Mouse (Mus musculus): ENCODE data around the gene Cpox. TPM values are rescaled to one million over a fixed set of nuclear protein-coding genes. Genes with fewer than 3 reads are reported as not detected.

Cpox gene
- polyA plus RNA-seq, 1 experiment from 2014 or later = 40.9 TPM

- peak; percentile 57; the same call in 1 of the 2 replicates for ATAC-seq (replicated peaks; ENCODE audit: low FRiP score, low read depth)
- Histone ChIP-seq H3K9ac (ENCODE audit: low read depth, low read length) (no peak overlapping the region), H3K9me3 (replicated peaks; ENCODE audit: low read length) (no peaks in the 10 kb centered on the region), H3K4me3 (replicated peaks; ENCODE audit: low read depth, low read length) (no peak overlapping the region), H3K4me1 (replicated peaks; ENCODE audit: insufficient read depth, low read length) (no peaks in the 10 kb centered on the region), H3K4me2 (ENCODE audit: low read length) (no peak overlapping the region), H3K27me3 (ENCODE audit: insufficient read depth, low read length) (no peaks in the 10 kb centered on the region), H3K27ac (no peak overlapping the region), H3K36me3 (ENCODE audit: insufficient read depth, low read length) (peaks cover 22% of the 10 kb centered on the region; the same call in 1 of the 2 replicates)
- WGBS = 86% methylated on average over 13 of the region's 13 CpGs
- no peak for DNase-seq (ENCODE audit: low spot score)
- no peak for TF ChIP-seq CTCF (IDR thresholded peaks at IDR 0.05; ENCODE audit: low read depth)
These were observed 5.2 kb downstream of the Cpox start for GRCm38 (mm10) chr16:58675256-58675655.

GRCm38 (mm10) chr16:58676156-58676555 lies 6.1 kb downstream of the Cpox start:
- no peaks in the 10 kb centered on the region for H3K4me1 ChIP-seq (replicated peaks; ENCODE audit: insufficient read depth, low read length)
- H3K27ac ChIP-seq = no peak overlapping the region
- ATAC-seq (replicated peaks; ENCODE audit: low FRiP score, low read depth) = no peak
- 77% methylated on average over 7 of the region's 7 CpGs for WGBS
- TF ChIP-seq CTCF (IDR thresholded peaks at IDR 0.05; ENCODE audit: low read depth) = no peak
- H3K4me2 ChIP-seq (ENCODE audit: low read length) = no peak overlapping the region
- H3K9ac ChIP-seq (ENCODE audit: low read depth, low read length) = no peak overlapping the region
- peaks cover 22% of the 10 kb centered on the region; the same call in 1 of the 2 replicates for H3K36me3 ChIP-seq (ENCODE audit: insufficient read depth, low read length)
- no peak for DNase-seq (ENCODE audit: low spot score)
- H3K4me3 ChIP-seq (replicated peaks; ENCODE audit: low read depth, low read length) = no peak overlapping the region
- H3K27me3 ChIP-seq (ENCODE audit: insufficient read depth, low read length) = no peaks in the 10 kb centered on the region
- no peaks in the 10 kb centered on the region for H3K9me3 ChIP-seq (replicated peaks; ENCODE audit: low read length)

- no peak for ATAC-seq (replicated peaks; ENCODE audit: low FRiP score, low read depth)
- TF ChIP-seq CTCF (IDR thresholded peaks at IDR 0.05; ENCODE audit: low read depth) = no peak
- peaks cover 22% of the 10 kb centered on the region; the same call in 1 of the 2 replicates for H3K36me3 ChIP-seq (ENCODE audit: insufficient read depth, low read length)
- no peak overlapping the region for H3K4me2 ChIP-seq (ENCODE audit: low read length)
- H3K9me3 ChIP-seq (replicated peaks; ENCODE audit: low read length) = no peaks in the 10 kb centered on the region
- 0 out of 2 replicates have a peak overlapping the region, but pooled peaks have one; percentile 8 for H3K9ac ChIP-seq (ENCODE audit: low read depth, low read length)
- no peaks in the 10 kb centered on the region for H3K4me1 ChIP-seq (replicated peaks; ENCODE audit: insufficient read depth, low read length)
- H3K4me3 ChIP-seq (replicated peaks; ENCODE audit: low read depth, low read length) = no peak overlapping the region
- WGBS = 87% methylated on average over 3 of the region's 3 CpGs
- H3K27me3 ChIP-seq (ENCODE audit: insufficient read depth, low read length) = no peaks in the 10 kb centered on the region
- no peak overlapping the region for H3K27ac ChIP-seq
- no peak for DNase-seq (ENCODE audit: low spot score)
These were observed 6.5 kb downstream of the Cpox start for GRCm38 (mm10) chr16:58676633-58677032.

GRCm38 (mm10) chr16:58677491-58677890 lies 7.4 kb downstream of the Cpox start:
- Histone ChIP-seq H3K4me3 (replicated peaks; ENCODE audit: low read depth, low read length) (no peak overlapping the region), H3K27ac (no peak overlapping the region), H3K9me3 (replicated peaks; ENCODE audit: low read length) (no peaks in the 10 kb centered on the region), H3K9ac (ENCODE audit: low read depth, low read length) (no peak overlapping the region), H3K27me3 (ENCODE audit: insufficient read depth, low read length) (no peaks in the 10 kb centered on the region), H3K4me1 (replicated peaks; ENCODE audit: insufficient read depth, low read length) (no peaks in the 10 kb centered on the region), H3K4me2 (ENCODE audit: low read length) (no peak overlapping the region), H3K36me3 (ENCODE audit: insufficient read depth, low read length) (peaks cover 22% of the 10 kb centered on the region; the same call in 1 of the 2 replicates)
- WGBS = 88% methylated on average over 5 of the region's 5 CpGs
- TF ChIP-seq CTCF (IDR thresholded peaks at IDR 0.05; ENCODE audit: low read depth) = no peak
- no peak for ATAC-seq (replicated peaks; ENCODE audit: low FRiP score, low read depth)
- DNase-seq (ENCODE audit: low spot score) = no peak

GRCm38 (mm10) chr16:58678660-58679059 lies 8.6 kb downstream of the Cpox start:
- Histone ChIP-seq H3K4me3 (replicated peaks; ENCODE audit: low read depth, low read length) (no peak overlapping the region), H3K36me3 (ENCODE audit: insufficient read depth, low read length) (peaks cover 20% of the 10 kb centered on the region; the same call in 1 of the 2 replicates), H3K4me2 (ENCODE audit: low read length) (no peak overlapping the region), H3K27ac (no peak overlapping the region), H3K27me3 (ENCODE audit: insufficient read depth, low read length) (no peaks in the 10 kb centered on the region), H3K9me3 (replicated peaks; ENCODE audit: low read length) (no peaks in the 10 kb centered on the region), H3K9ac (ENCODE audit: low read depth, low read length) (no peak overlapping the region), H3K4me1 (replicated peaks; ENCODE audit: insufficient read depth, low read length) (no peaks in the 10 kb centered on the region)
- no peak for ATAC-seq (replicated peaks; ENCODE audit: low FRiP score, low read depth)
- no peak for DNase-seq (ENCODE audit: low spot score)
- WGBS = 77% methylated on average over 7 of the region's 7 CpGs
- TF ChIP-seq CTCF (IDR thresholded peaks at IDR 0.05; ENCODE audit: low read depth) = no peak

GRCm38 (mm10) chr16:58682046-58682445 lies 12.0 kb downstream of the Cpox start:
- Histone ChIP-seq H3K9me3 (replicated peaks; ENCODE audit: low read length) (no peaks in the 10 kb centered on the region), H3K4me3 (replicated peaks; ENCODE audit: low read depth, low read length) (no peak overlapping the region), H3K27ac (no peak overlapping the region), H3K4me1 (replicated peaks; ENCODE audit: insufficient read depth, low read length) (no peaks in the 10 kb centered on the region), H3K4me2 (ENCODE audit: low read length) (no peak overlapping the region), H3K36me3 (ENCODE audit: insufficient read depth, low read length) (0 out of 2 replicates have a peak, but pooled peaks cover 4% of the 10 kb centered on the region), H3K27me3 (ENCODE audit: insufficient read depth, low read length) (no peaks in the 10 kb centered on the region), H3K9ac (ENCODE audit: low read depth, low read length) (no peak overlapping the region)
- no peak for DNase-seq (ENCODE audit: low spot score)
- WGBS = 89% methylated on average over 6 of the region's 6 CpGs
- TF ChIP-seq CTCF (IDR thresholded peaks at IDR 0.05; ENCODE audit: low read depth) = no peak
- no peak for ATAC-seq (replicated peaks; ENCODE audit: low FRiP score, low read depth)

- H3K27ac ChIP-seq = no peak overlapping the region
- DNase-seq (ENCODE audit: low spot score) = no peak
- no peaks in the 10 kb centered on the region for H3K4me1 ChIP-seq (replicated peaks; ENCODE audit: insufficient read depth, low read length)
- no peaks in the 10 kb centered on the region for H3K9me3 ChIP-seq (replicated peaks; ENCODE audit: low read length)
- TF ChIP-seq CTCF (IDR thresholded peaks at IDR 0.05; ENCODE audit: low read depth) = no peak
- 68% methylated on average over 7 of the region's 7 CpGs for WGBS
- no peak for ATAC-seq (replicated peaks; ENCODE audit: low FRiP score, low read depth)
- H3K9ac ChIP-seq (ENCODE audit: low read depth, low read length) = no peak overlapping the region
- no peak overlapping the region for H3K4me2 ChIP-seq (ENCODE audit: low read length)
- no peaks in the 10 kb centered on the region for H3K27me3 ChIP-seq (ENCODE audit: insufficient read depth, low read length)
- no peak overlapping the region for H3K4me3 ChIP-seq (replicated peaks; ENCODE audit: low read depth, low read length)
- H3K36me3 ChIP-seq (ENCODE audit: insufficient read depth, low read length) = 0 out of 2 replicates have a peak, but pooled peaks cover 4% of the 10 kb centered on the region
These were observed 12.8 kb downstream of the Cpox start for GRCm38 (mm10) chr16:58682870-58683269.

All from kidney, postnatal 0 days (tissue).